Mouse (Mus musculus) lung, embryonic 14.5 days (tissue): ENCODE measurements around the gene Cacna1i. TPM values are rescaled to one million over a fixed set of nuclear protein-coding genes. Genes with fewer than 3 reads are reported as not detected.

ENCODE experiments used
- ATAC-seq: fragments of 200-750 bp; cut with Nextera tagmentation; 2 replicates; pipeline ENCODE4 v1.8.0; 2017; ENCODE audit warnings: mild to moderate bottlenecking, moderate TSS enrichment, moderate library complexity; ENCODE audit not compliant: insufficient read depth
- DNase-seq: peaks from one replicate; pipeline ENCODE4 v3.0.0-alpha.2; 2015
- H3K27ac ChIP-seq: fragments of 300-500 bp; sonication (generic); 2 replicates; pipeline ENCODE4 v1.5.1; 2014; ENCODE audit warnings: low read depth, mild to moderate bottlenecking, moderate library complexity
- H3K27me3 ChIP-seq: fragments of 300-500 bp; sonication (generic); 2 replicates; pipeline ENCODE4 v1.6.1; 2014; ENCODE audit warnings: low read length, control low read depth; ENCODE audit not compliant: insufficient read depth
- H3K36me3 ChIP-seq: fragments of 300-500 bp; sonication (generic); 2 replicates; pipeline ENCODE4 v1.6.1; 2014; ENCODE audit warnings: control low read depth; ENCODE audit not compliant: insufficient read depth
- H3K4me1 ChIP-seq: fragments of 300-500 bp; sonication (generic); 2 replicates; pipeline ENCODE4 v1.6.1; 2014; ENCODE audit warnings: antibody characterized with exemption, control low read depth; ENCODE audit not compliant: insufficient read depth
- H3K4me2 ChIP-seq: fragments of 300-500 bp; sonication (generic); 2 replicates; pipeline ENCODE4 v1.6.1; 2014; ENCODE audit warnings: mild to moderate bottlenecking
- H3K4me3 ChIP-seq: fragments of 300-500 bp; sonication (generic); 2 replicates; pipeline ENCODE4 v1.5.1; 2014; ENCODE audit warnings: low read depth, low read length
- H3K9ac ChIP-seq: fragments of 300-500 bp; sonication (generic); 2 replicates; pipeline ENCODE4 v1.6.1; 2014
- H3K9me3 ChIP-seq: fragments of 300-500 bp; sonication (generic); 2 replicates; pipeline ENCODE4 v1.6.1; 2016; ENCODE audit warnings: low read depth, low read length, control low read depth
- CTCF ChIP-seq: IDR thresholded peaks from 2 replicates; pipeline ENCODE4 v1.5.1; 2016; ENCODE audit warnings: antibody characterized with exemption, low read depth
- WGBS: fragments of 180-500 bp; shearing (Covaris S2); extraction: QIAGEN DNeasy Blood & Tissue Kit; methylation state at CpG from one replicate; pipeline ENCODE4 v1.1.7; 2014; 5-methylcytosine and 5-hydroxymethylcytosine counted together
- polyA plus RNA-seq: library from polyadenylated mRNA; unstranded; fragments of >200 nt; fragmentation: Nextera tagmentation; extraction: Ambion mirVana; gene quantifications from 2 replicates; pipeline ENCODE4 v1.2.1, GENCODE M21; 2014

Cacna1i gene
- polyA plus RNA-seq, 1 experiment from 2014 or later, result not detected

DNA sequence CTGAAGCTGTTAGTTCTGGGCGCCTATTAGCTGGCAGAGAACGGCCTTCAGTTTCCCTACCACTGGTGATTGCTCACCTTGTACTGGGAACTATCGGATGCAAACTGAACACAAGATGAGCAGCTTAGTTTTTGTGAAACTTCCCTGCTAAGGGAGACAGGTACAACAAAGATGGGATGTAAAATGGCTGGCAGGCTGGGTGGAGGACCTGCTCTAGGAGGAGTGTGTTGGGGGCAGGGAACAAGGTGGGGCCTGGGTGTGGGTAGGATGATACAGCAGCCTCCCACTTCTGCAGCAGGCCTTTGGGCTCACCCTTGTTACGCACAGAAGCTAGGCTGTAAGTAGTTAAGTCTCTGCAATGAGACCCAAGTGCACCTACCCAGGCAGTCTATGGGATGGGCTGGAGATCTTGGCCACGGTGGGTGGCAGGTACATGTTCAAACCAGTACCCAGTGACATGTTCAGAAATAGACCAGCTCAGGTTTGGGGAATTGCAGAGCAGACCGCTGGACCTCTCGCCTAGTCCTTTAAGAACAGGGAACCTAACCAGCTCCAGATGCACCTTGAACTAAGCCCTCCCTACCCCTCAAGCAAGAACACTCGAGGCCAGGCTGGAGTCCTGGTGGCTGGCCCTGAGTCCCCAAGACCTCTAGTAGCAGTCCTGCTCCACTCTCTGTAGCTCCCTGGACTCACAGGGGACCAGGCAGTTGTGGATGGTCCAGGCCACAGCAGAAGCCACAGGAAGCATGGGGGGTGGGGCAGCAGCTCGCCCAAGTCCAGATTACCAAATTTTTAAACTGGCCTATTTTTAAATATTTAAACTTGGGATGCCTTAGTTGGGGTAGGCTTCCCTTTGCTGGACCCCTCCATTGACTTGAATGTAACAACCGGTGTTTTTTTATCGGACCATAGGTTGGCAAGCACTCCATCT is 28.5 kb upstream of the Cacna1i start:
- Histone ChIP-seq H3K36me3 (peaks cover 45% of the 10 kb centered on the region), H3K27ac (peak overlapping the region; percentile 98), H3K27me3 (no peaks in the 10 kb centered on the region), H3K4me3 (peak overlapping the region; percentile 91), H3K4me1 (peaks cover 8% of the 10 kb centered on the region), H3K4me2 (peak overlapping the region; percentile 94; the same call in 1 of the 2 replicates), H3K9ac (peak overlapping the region; percentile 13; the same call in 1 of the 2 replicates), H3K9me3 (no peaks in the 10 kb centered on the region)
- TF ChIP-seq CTCF, result no peak
- DNase-seq (no peak), ATAC-seq (no peak)
- 48% methylated on average over 11 of the region's 11 CpGs for WGBS

DNA sequence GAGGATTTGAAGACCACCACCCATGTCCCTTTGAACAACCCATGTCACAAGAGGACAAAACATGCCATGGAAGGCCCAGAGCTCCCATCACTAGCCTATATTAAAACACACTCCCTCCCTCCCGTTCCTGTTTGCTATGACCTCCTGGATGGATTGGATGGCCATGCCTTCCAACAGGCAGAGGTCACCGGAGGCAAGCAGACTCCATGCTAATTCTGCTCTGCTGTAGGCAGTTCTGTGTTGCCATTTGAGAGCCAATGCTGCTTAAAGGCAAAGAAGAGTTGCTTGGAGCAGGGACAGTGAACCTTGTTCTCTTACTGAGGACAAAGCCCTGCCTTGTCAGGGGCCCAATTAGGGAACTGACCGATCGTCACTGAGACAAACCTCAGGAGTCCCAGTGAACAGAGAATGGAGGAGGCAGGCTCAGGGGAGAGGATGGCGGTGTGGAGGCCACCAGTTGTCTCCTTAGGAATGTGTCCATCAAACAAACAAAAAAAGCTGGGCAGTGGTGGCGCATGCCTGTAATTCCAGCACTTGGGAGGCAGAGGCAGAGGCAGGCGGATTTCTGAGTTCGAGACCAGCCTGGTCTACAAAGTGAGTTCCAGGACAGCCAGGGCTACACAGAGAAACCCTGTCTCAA is 27.5 kb upstream of the Cacna1i start:
- Histone ChIP-seq H3K27me3 (no peaks in the 10 kb centered on the region), H3K9ac (no peak overlapping the region), H3K27ac (0 out of 2 replicates have a peak overlapping the region, but pooled peaks have one; percentile 98), H3K4me3 (no peak overlapping the region), H3K36me3 (peaks cover 45% of the 10 kb centered on the region), H3K4me1 (peaks cover 8% of the 10 kb centered on the region), H3K4me2 (no peak overlapping the region), H3K9me3 (no peaks in the 10 kb centered on the region)
- no peak for ATAC-seq
- TF ChIP-seq CTCF, result no peak
- WGBS, result 77% methylated on average over 8 of the region's 8 CpGs
- DNase-seq, result no peak

GRCm38 (mm10) chr15:80260677-80261076 is 26.4 kb upstream of the Cacna1i start:
- no peak for ATAC-seq
- 7% methylated on average over 3 of the region's 3 CpGs for WGBS
- Histone ChIP-seq H3K4me3 (no peak overlapping the region), H3K36me3 (peaks cover 45% of the 10 kb centered on the region), H3K27ac (no peak overlapping the region), H3K4me1 (peaks cover 8% of the 10 kb centered on the region), H3K27me3 (no peaks in the 10 kb centered on the region), H3K4me2 (no peak overlapping the region), H3K9ac (no peak overlapping the region), H3K9me3 (no peaks in the 10 kb centered on the region)
- peak; percentile 94 for DNase-seq
- TF ChIP-seq CTCF, result peak; percentile 97

GRCm38 (mm10) chr15:80261100-80261499 is 25.9 kb upstream of the Cacna1i start:
- Histone ChIP-seq H3K9ac (no peak overlapping the region), H3K4me3 (no peak overlapping the region), H3K9me3 (no peaks in the 10 kb centered on the region), H3K4me1 (peaks cover 8% of the 10 kb centered on the region), H3K27me3 (no peaks in the 10 kb centered on the region), H3K27ac (no peak overlapping the region), H3K36me3 (peaks cover 41% of the 10 kb centered on the region), H3K4me2 (no peak overlapping the region)
- WGBS, result 78% methylated on average over 7 of the region's 7 CpGs
- TF ChIP-seq CTCF, result no peak
- no peak for ATAC-seq
- DNase-seq, result no peak

DNA sequence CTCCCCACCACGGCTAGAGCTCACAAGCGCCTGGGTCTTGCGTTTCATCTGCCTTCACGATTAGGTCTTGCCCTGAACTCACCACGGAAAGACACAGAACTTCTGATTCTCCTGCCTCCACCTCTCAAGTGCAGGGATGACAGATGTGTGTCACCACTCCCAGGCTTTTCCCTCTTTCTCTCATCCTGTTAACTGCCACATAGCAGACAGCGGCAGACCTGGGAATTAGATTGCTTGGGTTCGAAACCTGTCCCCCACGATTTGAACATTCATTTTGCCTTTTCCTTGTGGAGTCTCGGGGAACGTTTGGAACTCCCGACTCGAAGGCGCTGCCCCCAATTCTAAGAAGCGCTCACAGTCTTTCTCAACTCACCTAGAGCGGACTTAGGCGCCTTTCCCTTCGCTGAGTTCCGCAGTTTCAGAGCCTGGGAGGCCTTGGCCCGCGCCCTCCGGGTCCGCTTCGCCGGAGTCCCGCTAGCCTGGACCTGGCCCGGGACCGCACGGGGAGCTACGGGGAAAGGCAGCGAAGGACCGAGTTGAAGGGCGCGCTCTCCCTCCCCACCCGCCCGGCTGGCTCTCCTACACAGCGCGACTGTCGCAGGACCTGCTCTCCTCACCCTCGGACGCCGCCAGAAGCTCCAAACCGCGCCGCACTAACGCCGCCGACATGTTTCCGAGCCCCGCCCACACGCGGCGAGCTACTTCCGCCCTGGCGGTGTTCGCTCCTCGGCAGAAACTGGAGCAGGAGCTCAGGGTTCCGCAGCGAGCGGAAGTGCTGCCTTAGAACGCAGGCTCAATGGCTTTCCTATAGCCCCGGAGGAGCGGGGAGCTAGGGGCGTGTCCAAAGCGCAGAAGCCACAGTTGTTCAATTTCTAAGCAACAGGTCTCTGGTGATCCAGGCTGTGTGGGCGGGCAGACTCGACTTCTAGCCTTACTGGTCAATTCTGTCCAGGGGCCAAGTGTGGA is 23.1 kb upstream of the Cacna1i start, which contains the start of gene Rps19bp1:
TSS of gene Rps19bp1 (minus strand) at position 706 of the 966 bp plus-strand sequence.
- peak within 1 kb of the TSS; percentile 89 for H3K4me3 ChIP-seq
- peak; percentile 97 for DNase-seq
- no peaks in the 10 kb centered on the region for H3K27me3 ChIP-seq
- TF ChIP-seq CTCF, result no peak
- peak within 1 kb of the TSS; percentile 84 for H3K9ac ChIP-seq
- peak; percentile 92 for ATAC-seq
- H3K9me3 ChIP-seq, result no peaks in the 10 kb centered on the region
- WGBS, result 2% methylated on average over 66 of the region's 66 CpGs
- H3K27ac ChIP-seq, result peak within 1 kb of the TSS; percentile 46; the same call in 1 of the 2 replicates
- peak within 1 kb of the TSS; percentile 83 for H3K4me2 ChIP-seq
- H3K36me3 ChIP-seq, result peaks cover 16% of the 10 kb centered on the region
- no peaks in the 10 kb centered on the region for H3K4me1 ChIP-seq

DNA sequence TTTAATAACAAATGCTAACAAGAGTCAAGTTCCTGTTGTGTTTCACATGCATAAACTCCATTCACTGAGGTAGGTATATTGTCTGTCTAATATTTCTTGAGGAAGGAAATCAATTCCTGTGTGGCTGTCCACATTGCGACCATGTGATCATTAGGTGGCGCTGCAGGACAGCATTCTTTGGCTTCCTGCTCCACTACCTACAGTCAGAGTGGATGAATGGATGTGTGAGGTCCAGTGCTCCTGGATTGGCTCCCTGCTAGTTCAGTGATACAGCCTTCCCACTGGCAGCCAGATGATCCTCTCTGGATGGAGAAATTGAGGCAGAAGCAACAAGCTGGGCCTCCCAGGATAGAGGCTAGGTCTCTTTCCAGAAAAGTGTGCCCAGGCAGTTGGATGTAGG is 20.8 kb upstream of the Cacna1i start:
- Histone ChIP-seq H3K4me1 (no peaks in the 10 kb centered on the region), H3K4me2 (no peak overlapping the region), H3K27ac (no peak overlapping the region), H3K36me3 (no peaks in the 10 kb centered on the region), H3K9me3 (no peaks in the 10 kb centered on the region), H3K27me3 (no peaks in the 10 kb centered on the region), H3K4me3 (no peak overlapping the region), H3K9ac (no peak overlapping the region)
- peak; percentile 88 for TF ChIP-seq CTCF
- 0% methylated on average over 2 of the region's 2 CpGs for WGBS
- no peak for ATAC-seq
- peak; percentile 89 for DNase-seq
